Mouse (Mus musculus) adrenal gland, postnatal 36 days (tissue): ENCODE data around the gene Smim11. TPM values are rescaled to one million over a fixed set of nuclear protein-coding genes. Genes with fewer than 3 reads are reported as not detected.

Experiments used
- total RNA-seq, 2 experiments: library from RNA; stranded (reverse); gene quantifications; 2 replicates each; pipeline ENCODE4 v1.2.3; 2021

Gene Smim11
- total RNA-seq, 2 experiments from 2014 or later = 56.5 to 61.6 TPM

Other genes with a start within 250 kb of the Smim11 start
- gene Mrps6, start 243.0 kb upstream of the Smim11 start, total RNA-seq = 100 to 1,000 TPM in 1 of 2 experiments, 10 to 100 TPM in 1; 84.1 to 117 TPM
- not detected for gene Gm49711, start 243.0 kb upstream of the Smim11 start, total RNA-seq
- 10 to 100 TPM; 26.4 to 59.1 TPM for gene Slc5a3, start 243.0 kb upstream of the Smim11 start, total RNA-seq
- under 1 TPM in 1 of 2 experiments, not detected in 1; 0.16 TPM for gene Kcne2, start 8.9 kb upstream of the Smim11 start, total RNA-seq
- not detected for gene Fam243, start 20.2 kb downstream of the Smim11 start, total RNA-seq
- not detected for gene Kcne1, start 58.2 kb downstream of the Smim11 start, total RNA-seq
- gene Rcan1, start 169.6 kb downstream of the Smim11 start, total RNA-seq = 10 to 100 TPM; 18.3 to 22.5 TPM
- gene Clic6, start 184.4 kb downstream of the Smim11 start, total RNA-seq = under 1 TPM; 0.13 to 0.23 TPM